Mouse (Mus musculus): Measurements from ENCODE around the gene Lrrc19.

DNA sequence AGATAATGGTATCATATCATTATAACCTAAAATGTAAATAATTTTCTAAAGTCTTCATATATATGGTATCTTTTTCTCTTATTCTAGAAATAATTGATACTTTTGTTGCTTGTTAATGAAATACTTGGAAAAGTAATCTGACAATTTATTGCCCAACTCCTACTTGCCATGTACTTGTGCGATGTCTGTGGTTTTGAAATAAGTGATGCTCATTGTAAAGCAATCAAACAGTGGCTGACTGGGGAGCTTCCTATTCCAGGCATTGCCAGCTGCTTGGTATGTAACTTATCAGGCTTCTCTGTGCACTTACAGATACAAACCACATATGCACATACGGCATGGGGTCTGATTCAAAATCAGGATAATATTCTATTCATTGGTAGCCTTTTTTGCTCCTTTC, 29.9 kb downstream of the Lrrc19 start:
- TF ChIP-seq CTCF (IDR thresholded peaks at IDR 0.05) (no peak), POLR2A (IDR thresholded peaks at IDR 0.05; ENCODE audit: insufficient read depth, low read depth, low read length) (no peak)
